8 mouse cellular contexts compared by ENCODE assay signal in genomic region chr15:103300067-103300471, GRCm38 (mm10). TPM values are rescaled to one million over a fixed set of nuclear protein-coding genes. Genes with fewer than 3 reads are reported as not detected.
A peak's percentile ranks its signal among the peaks of the same experiment; 100 is the strongest.
DNase-seq lines count a peak whose midpoint lies in the region; ATAC-seq and TF ChIP-seq lines count a peak whose summit lies in the region.

No protein-coding gene starts in this region.

- H3K27ac ChIP-seq in liver, embryonic 11.5 days (ENCODE audit: low read depth, low read length), result no peak overlapping the region
- no peak overlapping the region for H3K27ac ChIP-seq in liver, embryonic 12.5 days
- no peak overlapping the region for H3K27ac ChIP-seq in liver, embryonic 13.5 days
- H3K27ac ChIP-seq in stomach, postnatal 0 days (replicated peaks), result 0 out of 2 replicates have a peak overlapping the region, but pooled peaks have one; percentile 20

- H3K36me3 ChIP-seq in liver, embryonic 11.5 days (ENCODE audit: control insufficient read depth, insufficient read depth, low read length), result peaks cover 26% of the 10 kb centered on the region
- peaks cover 53% of the 10 kb centered on the region for H3K36me3 ChIP-seq in liver, embryonic 12.5 days
- peaks cover 51% of the 10 kb centered on the region for H3K36me3 ChIP-seq in liver, embryonic 13.5 days
- H3K36me3 ChIP-seq in stomach, postnatal 0 days (ENCODE audit: control insufficient read depth, insufficient read depth, low read length), result peaks cover 5% of the 10 kb centered on the region

- no peak overlapping the region for H3K9ac ChIP-seq in liver, embryonic 11.5 days (ENCODE audit: low read depth, low read length)
- H3K9ac ChIP-seq in liver, embryonic 12.5 days, result no peak overlapping the region
- 0 out of 2 replicates have a peak overlapping the region, but pooled peaks have one; percentile 2 for H3K9ac ChIP-seq in liver, embryonic 13.5 days
- no peak overlapping the region for H3K9ac ChIP-seq in stomach, postnatal 0 days (ENCODE audit: low read length)

- H3K4me3 ChIP-seq in liver, embryonic 11.5 days (ENCODE audit: low read depth, low read length), result no peak overlapping the region
- no peak overlapping the region for H3K4me3 ChIP-seq in liver, embryonic 12.5 days
- no peak overlapping the region for H3K4me3 ChIP-seq in liver, embryonic 13.5 days (replicated peaks)
- H3K4me3 ChIP-seq in stomach, postnatal 0 days (ENCODE audit: low read depth, low read length), result no peak overlapping the region

- peaks cover 3% of the 10 kb centered on the region for H3K27me3 ChIP-seq in liver, embryonic 11.5 days (replicated peaks; ENCODE audit: control insufficient read depth, insufficient read depth, low read length)
- H3K27me3 ChIP-seq in liver, embryonic 12.5 days (replicated peaks), result peaks cover 35% of the 10 kb centered on the region
- H3K27me3 ChIP-seq in liver, embryonic 13.5 days, result peaks cover 31% of the 10 kb centered on the region
- no peaks in the 10 kb centered on the region for H3K27me3 ChIP-seq in stomach, postnatal 0 days (ENCODE audit: control insufficient read depth, insufficient read depth, low read length)

- TF ChIP-seq CTCF in stomach, postnatal 0 days (IDR thresholded peaks at IDR 0.05; ENCODE audit: low read depth), result no peak

- 52% methylated on average over 18 of the region's 18 CpGs for whole genome bisulfite sequencing in liver, embryonic 11.5 days
- WGBS in liver, embryonic 12.5 days (ENCODE audit: insufficient replicate concordance), result 67% methylated on average over 18 of the region's 18 CpGs
- 65% methylated on average over 18 of the region's 18 CpGs for whole genome bisulfite sequencing in liver, embryonic 13.5 days (ENCODE audit: insufficient replicate concordance)
- WGBS in stomach, postnatal 0 days, result 30% methylated on average over 18 of the region's 18 CpGs

- H3K9me3 ChIP-seq in liver, embryonic 11.5 days (ENCODE audit: control insufficient read depth, low read length), result no peaks in the 10 kb centered on the region
- H3K9me3 ChIP-seq in liver, embryonic 12.5 days (replicated peaks), result no peaks in the 10 kb centered on the region
- no peaks in the 10 kb centered on the region for H3K9me3 ChIP-seq in liver, embryonic 13.5 days (replicated peaks)
- no peaks in the 10 kb centered on the region for H3K9me3 ChIP-seq in stomach, postnatal 0 days (ENCODE audit: control insufficient read depth, low read length)

- no peak for ATAC-seq in liver, embryonic 11.5 days (replicated peaks; ENCODE audit: low FRiP score)
- no peak for ATAC-seq in liver, embryonic 12.5 days
- ATAC-seq in liver, embryonic 13.5 days (ENCODE audit: low read depth), result no peak
- ATAC-seq in stomach, postnatal 0 days (ENCODE audit: low FRiP score, low TSS enrichment), result no peak
- ATAC-seq in granulocyte monocyte progenitor cell, adult 5-6 weeks (replicated peaks; ENCODE audit: poor library complexity, severe bottlenecking), result no peak

- H3K4me1 ChIP-seq in liver, embryonic 11.5 days (replicated peaks; ENCODE audit: control insufficient read depth, insufficient read depth, low read length), result peaks cover 50% of the 10 kb centered on the region
- peaks cover 50% of the 10 kb centered on the region for H3K4me1 ChIP-seq in liver, embryonic 12.5 days
- H3K4me1 ChIP-seq in liver, embryonic 13.5 days (replicated peaks), result peaks cover 48% of the 10 kb centered on the region
- H3K4me1 ChIP-seq in stomach, postnatal 0 days (replicated peaks; ENCODE audit: control insufficient read depth, insufficient read depth), result peaks cover 10% of the 10 kb centered on the region

- no peak for TF ChIP-seq EP300 in stomach, postnatal 0 days (optimal IDR thresholded peaks at IDR 0.05)

- DNase-seq in liver, embryonic 11.5 days (ENCODE audit: low spot score), result no peak
- DNase-seq in cerebellum, postnatal 25 days, result peak; percentile 68 to 74
- peak; percentile 51 for DNase-seq in heart, postnatal 4 days
- no peak for DNase-seq in liver, embryonic 13.5 days
- DNase-seq in stomach, postnatal 0 days (ENCODE audit: low spot score), result no peak
- DNase-seq in thymus, adult 18-20 months, result no peak

- 0 out of 2 replicates have a peak overlapping the region, but pooled peaks have one; percentile 3 for H3K4me2 ChIP-seq in liver, embryonic 11.5 days
- H3K4me2 ChIP-seq in liver, embryonic 12.5 days, result no peak overlapping the region
- H3K4me2 ChIP-seq in liver, embryonic 13.5 days, result no peak overlapping the region
- H3K4me2 ChIP-seq in stomach, postnatal 0 days (replicated peaks; ENCODE audit: low read depth), result peak overlapping the region; percentile 23

RNA-seq across cellular contexts. Expression of gene Gpr84, which starts 10.3 kb away (rescaled TPM):
- polyA plus RNA-seq in liver, embryonic 11.5 days (2014; fragmentation: Nextera tagmentation; extraction: Ambion mirVana), result 0.49 and 0.78 TPM in 2 replicates
- polyA plus RNA-seq in liver, embryonic 12.5 days (2016; fragmentation: Nextera tagmentation; extraction: Ambion mirVana), result 0.75 and 0.78 TPM in 2 replicates
- total RNA-seq in heart, postnatal 4 days (2021), result not detected
- 0.28 and 0.29 TPM in 2 replicates for polyA plus RNA-seq in liver, embryonic 13.5 days (2015; fragmentation: Nextera tagmentation; extraction: Ambion mirVana)
- polyA plus RNA-seq in stomach, postnatal 0 days (2015; fragmentation: Nextera tagmentation; extraction: Ambion mirVana), result 0.30 and 0.46 TPM in 2 replicates
- 0.77 and 1.0 TPM in 2 replicates for total RNA-seq in granulocyte monocyte progenitor cell, adult 5-6 weeks (2014; fragmentation: Nextera tagmentation)
- 0.77 and 1.1 TPM in 2 replicates for total RNA-seq in granulocyte monocyte progenitor cell, adult 5-6 weeks (2017)

RNA-seq across cellular contexts. Expression of gene Copz1, which starts 27.6 kb away (rescaled TPM):
- 298 and 328 TPM in 2 replicates for polyA plus RNA-seq in liver, embryonic 11.5 days (2014; fragmentation: Nextera tagmentation; extraction: Ambion mirVana)
- polyA plus RNA-seq in liver, embryonic 12.5 days (2016; fragmentation: Nextera tagmentation; extraction: Ambion mirVana), result 246 and 250 TPM in 2 replicates
- total RNA-seq in heart, postnatal 4 days (2021), result 10 to 100 TPM; 88.7 to 91.2 TPM
- polyA plus RNA-seq in liver, embryonic 13.5 days (2015; fragmentation: Nextera tagmentation; extraction: Ambion mirVana), result 213 and 240 TPM in 2 replicates
- 159 and 168 TPM in 2 replicates for polyA plus RNA-seq in stomach, postnatal 0 days (2015; fragmentation: Nextera tagmentation; extraction: Ambion mirVana)
- total RNA-seq in granulocyte monocyte progenitor cell, adult 5-6 weeks (2014; fragmentation: Nextera tagmentation), result 229 and 240 TPM in 2 replicates
- total RNA-seq in granulocyte monocyte progenitor cell, adult 5-6 weeks (2017), result 80.3 and 87.2 TPM in 2 replicates

RNA-seq across cellular contexts. Expression of gene Zfp385a, which starts 39.8 kb away (rescaled TPM):
- polyA plus RNA-seq in liver, embryonic 11.5 days (2014; fragmentation: Nextera tagmentation; extraction: Ambion mirVana), result 23.2 and 24.8 TPM in 2 replicates
- polyA plus RNA-seq in liver, embryonic 12.5 days (2016; fragmentation: Nextera tagmentation; extraction: Ambion mirVana), result 7.7 and 8.2 TPM in 2 replicates
- 10 to 100 TPM; 21.9 to 22.0 TPM for total RNA-seq in heart, postnatal 4 days (2021)
- 4.6 and 5.9 TPM in 2 replicates for polyA plus RNA-seq in liver, embryonic 13.5 days (2015; fragmentation: Nextera tagmentation; extraction: Ambion mirVana)
- 6.0 and 7.4 TPM in 2 replicates for polyA plus RNA-seq in stomach, postnatal 0 days (2015; fragmentation: Nextera tagmentation; extraction: Ambion mirVana)
- 17.5 and 24.9 TPM in 2 replicates for total RNA-seq in granulocyte monocyte progenitor cell, adult 5-6 weeks (2014; fragmentation: Nextera tagmentation)
- 1.8 and 2.7 TPM in 2 replicates for total RNA-seq in granulocyte monocyte progenitor cell, adult 5-6 weeks (2017)

RNA-seq across cellular contexts. Expression of gene Nfe2, which starts 41.9 kb away (rescaled TPM):
- 94.1 and 108 TPM in 2 replicates for polyA plus RNA-seq in liver, embryonic 11.5 days (2014; fragmentation: Nextera tagmentation; extraction: Ambion mirVana)
- polyA plus RNA-seq in liver, embryonic 12.5 days (2016; fragmentation: Nextera tagmentation; extraction: Ambion mirVana), result 168 TPM in 2 replicates
- total RNA-seq in heart, postnatal 4 days (2021), result 1 to 10 TPM; 1.0 to 1.1 TPM
- 171 and 185 TPM in 2 replicates for polyA plus RNA-seq in liver, embryonic 13.5 days (2015; fragmentation: Nextera tagmentation; extraction: Ambion mirVana)
- 0.50 and 0.70 TPM in 2 replicates for polyA plus RNA-seq in stomach, postnatal 0 days (2015; fragmentation: Nextera tagmentation; extraction: Ambion mirVana)
- 159 and 180 TPM in 2 replicates for total RNA-seq in granulocyte monocyte progenitor cell, adult 5-6 weeks (2014; fragmentation: Nextera tagmentation)
- 112 and 174 TPM in 2 replicates for total RNA-seq in granulocyte monocyte progenitor cell, adult 5-6 weeks (2017)

RNA-seq across cellular contexts. Expression of gene Hnrnpa1, which starts 59.8 kb away (rescaled TPM):
- 917 and 938 TPM in 2 replicates for polyA plus RNA-seq in liver, embryonic 11.5 days (2014; fragmentation: Nextera tagmentation; extraction: Ambion mirVana)
- 584 and 591 TPM in 2 replicates for polyA plus RNA-seq in liver, embryonic 12.5 days (2016; fragmentation: Nextera tagmentation; extraction: Ambion mirVana)
- total RNA-seq in heart, postnatal 4 days (2021), result 100 to 1,000 TPM; 408 to 415 TPM
- 436 and 495 TPM in 2 replicates for polyA plus RNA-seq in liver, embryonic 13.5 days (2015; fragmentation: Nextera tagmentation; extraction: Ambion mirVana)
- polyA plus RNA-seq in stomach, postnatal 0 days (2015; fragmentation: Nextera tagmentation; extraction: Ambion mirVana), result 236 and 251 TPM in 2 replicates
- total RNA-seq in granulocyte monocyte progenitor cell, adult 5-6 weeks (2014; fragmentation: Nextera tagmentation), result 605 and 693 TPM in 2 replicates
- total RNA-seq in granulocyte monocyte progenitor cell, adult 5-6 weeks (2017), result 956 and 1,234 TPM in 2 replicates

Comparison
In these comparisons a context has a peak if more than half of its experiments do, and no peak if none do; other contexts are left out.
1. H3K4me2 ChIP-seq: peak in liver, embryonic 11.5 days (single experiment) and stomach, postnatal 0 days (single experiment); none in liver, embryonic 12.5 days (single experiment) and liver, embryonic 13.5 days (single experiment).
2. DNase-seq: peak in cerebellum, postnatal 25 days (2 of 2) and heart, postnatal 4 days (single experiment); none in liver, embryonic 11.5 days (single experiment), liver, embryonic 13.5 days (single experiment), stomach, postnatal 0 days (single experiment) and thymus, adult 18-20 months (0 of 2).